Mouse (Mus musculus): ENCODE data around the gene Runx1. TPM values are rescaled to one million over a fixed set of nuclear protein-coding genes. Genes with fewer than 3 reads are reported as not detected.

The Runx1 gene
- polyA plus RNA-seq, 1 experiment from 2014 or later, result 4.9 TPM

DNA sequence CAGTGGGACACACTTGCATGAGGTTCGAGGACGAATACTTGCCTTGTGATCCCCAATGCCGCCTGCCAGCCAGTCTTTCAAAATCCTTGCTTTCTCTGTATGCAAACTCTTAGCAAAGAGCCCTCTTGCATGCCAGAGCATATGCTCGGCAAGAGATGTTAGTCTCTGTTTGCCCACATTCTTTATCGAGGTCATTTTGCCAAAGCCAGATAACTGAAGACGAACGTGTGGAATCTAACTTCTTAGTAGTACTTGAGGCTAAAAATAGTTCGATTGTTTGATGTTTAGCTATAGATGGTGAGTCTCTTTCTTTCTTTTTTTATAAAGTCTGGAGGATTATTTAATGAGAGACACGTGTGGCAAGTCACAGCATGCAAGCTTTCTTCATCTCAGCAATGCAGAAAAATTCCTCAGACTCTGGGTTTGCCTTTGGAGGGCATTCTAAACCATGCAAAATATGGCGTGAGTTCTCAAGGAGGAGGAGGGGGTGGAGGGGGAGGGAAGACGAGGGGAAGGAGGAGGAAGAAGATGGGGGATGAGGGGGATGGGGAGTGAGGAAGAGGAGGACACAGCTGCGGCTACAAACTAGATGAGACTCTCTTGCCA, 81.7 kb downstream of the Runx1 start:
- H3K27me3 ChIP-seq, result no peaks in the 10 kb centered on the region; the same call in 1 of the 2 replicates
- H3K9me3 ChIP-seq, result no peaks in the 10 kb centered on the region
- no peak overlapping the region for H3K4me3 ChIP-seq (replicated peaks)
- WGBS, result 62% methylated on average over 12 of the region's 12 CpGs
- ATAC-seq (ENCODE audit: insufficient number of reproducible peaks, insufficient read depth, low FRiP score, low TSS enrichment, low read depth), result no peak
- H3K36me3 ChIP-seq, result no peaks in the 10 kb centered on the region
- no peak overlapping the region for H3K4me2 ChIP-seq
- H3K4me1 ChIP-seq (replicated peaks), result peaks cover 24% of the 10 kb centered on the region
- H3K27ac ChIP-seq, result 0 out of 2 replicates have a peak overlapping the region, but pooled peaks have one; percentile 42
- no peak overlapping the region for H3K9ac ChIP-seq (replicated peaks)

DNA sequence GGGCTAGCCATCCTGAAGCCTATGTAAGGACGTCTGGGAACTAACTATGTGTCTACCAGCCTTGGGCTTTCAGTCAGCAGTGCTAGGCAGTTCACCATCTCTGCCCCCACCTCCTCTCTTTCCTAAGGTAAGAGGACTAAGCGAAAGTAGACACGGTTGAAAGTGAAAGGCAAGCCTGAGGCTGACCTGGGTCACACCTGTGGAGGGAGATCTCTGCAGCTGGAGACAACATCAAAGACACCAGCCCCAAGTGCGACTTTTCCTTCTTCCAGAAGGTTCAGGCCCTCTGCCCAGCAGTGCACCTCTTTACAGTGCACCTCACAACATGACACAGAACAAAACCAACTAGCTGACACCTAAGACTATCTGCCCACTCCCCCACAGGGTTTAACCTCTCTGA, 82.2 kb downstream of the Runx1 start:
- H3K27ac ChIP-seq, result 0 out of 2 replicates have a peak overlapping the region, but pooled peaks have one; percentile 42
- no peaks in the 10 kb centered on the region; the same call in 1 of the 2 replicates for H3K27me3 ChIP-seq
- H3K9ac ChIP-seq (replicated peaks), result no peak overlapping the region
- no peaks in the 10 kb centered on the region for H3K9me3 ChIP-seq
- peaks cover 29% of the 10 kb centered on the region for H3K4me1 ChIP-seq (replicated peaks)
- no peaks in the 10 kb centered on the region for H3K36me3 ChIP-seq
- no peak for ATAC-seq (ENCODE audit: insufficient number of reproducible peaks, insufficient read depth, low FRiP score, low TSS enrichment, low read depth)
- H3K4me2 ChIP-seq, result no peak overlapping the region
- no peak overlapping the region for H3K4me3 ChIP-seq (replicated peaks)
- 68% methylated on average over 4 of the region's 4 CpGs for WGBS

DNA sequence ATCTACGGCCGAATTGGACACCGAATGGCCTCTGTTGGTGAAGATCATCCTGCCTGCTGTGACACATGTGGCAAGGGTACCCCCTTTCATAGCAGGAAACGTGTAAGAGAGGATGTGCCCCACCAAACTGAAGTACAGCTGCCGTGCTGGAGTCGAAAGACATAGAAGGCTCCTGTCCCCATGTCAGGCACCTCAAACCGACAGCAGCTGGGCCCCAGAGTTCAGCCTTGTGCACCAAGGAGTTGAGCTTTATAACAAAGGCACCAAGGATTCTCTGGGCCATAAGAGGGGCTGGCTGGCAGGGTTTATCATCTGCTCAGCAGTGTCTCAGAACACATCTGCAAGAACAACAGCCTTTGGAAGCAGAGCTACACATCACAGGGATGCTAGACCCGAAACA, 84.6 kb downstream of the Runx1 start:
- peaks cover 6% of the 10 kb centered on the region; the same call in 1 of the 2 replicates for H3K27me3 ChIP-seq
- no peaks in the 10 kb centered on the region for H3K36me3 ChIP-seq
- H3K9me3 ChIP-seq, result no peaks in the 10 kb centered on the region
- no peak overlapping the region for H3K4me3 ChIP-seq (replicated peaks)
- no peak overlapping the region for H3K9ac ChIP-seq (replicated peaks)
- ATAC-seq (ENCODE audit: insufficient number of reproducible peaks, insufficient read depth, low FRiP score, low TSS enrichment, low read depth), result no peak
- H3K4me1 ChIP-seq (replicated peaks), result peaks cover 44% of the 10 kb centered on the region
- 89% methylated on average over 8 of the region's 8 CpGs for WGBS
- no peak overlapping the region for H3K4me2 ChIP-seq
- no peak overlapping the region for H3K27ac ChIP-seq

DNA sequence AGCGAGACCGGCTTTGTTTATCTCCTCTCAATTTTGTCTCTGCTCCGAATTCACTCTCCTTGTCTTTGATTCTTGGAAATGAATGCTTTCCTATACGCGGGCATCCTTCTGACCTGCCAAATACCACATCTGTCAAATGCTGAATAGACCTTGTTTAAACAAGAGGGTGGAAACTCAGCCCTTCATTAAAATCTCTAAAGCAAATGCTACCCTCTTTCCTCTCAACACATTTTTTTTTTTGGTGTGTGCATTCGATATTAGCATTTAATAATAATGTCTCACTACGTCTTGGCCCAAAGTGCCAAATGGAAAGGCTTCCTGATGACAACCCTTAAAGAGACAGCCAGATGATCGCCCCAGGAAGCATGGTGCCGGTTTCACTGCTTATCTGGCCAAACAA, 85.4 kb downstream of the Runx1 start:
- H3K4me1 ChIP-seq (replicated peaks), result peaks cover 41% of the 10 kb centered on the region
- 68% methylated on average over 9 of the region's 9 CpGs for WGBS

DNA sequence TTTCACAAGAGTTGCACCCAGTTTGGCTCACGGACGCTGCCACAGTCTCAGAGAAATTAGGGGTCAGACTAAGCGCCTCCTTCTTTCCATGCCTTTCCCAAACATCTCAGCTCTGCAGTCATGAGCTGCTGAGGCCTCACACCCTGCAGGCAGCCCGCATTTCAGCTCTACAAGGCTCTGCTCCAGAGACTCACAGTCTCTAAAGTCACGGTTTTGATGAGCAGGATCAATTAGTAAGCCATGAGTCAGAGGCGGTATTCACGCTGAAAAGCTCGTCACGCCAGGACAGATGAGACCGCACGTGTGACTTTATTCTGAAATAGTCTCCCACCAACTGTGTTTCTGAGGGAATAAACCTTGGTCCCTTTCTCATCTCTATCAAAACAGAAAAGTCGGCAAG, 86.0 kb downstream of the Runx1 start:
- H3K27ac ChIP-seq, result no peak overlapping the region
- peaks cover 36% of the 10 kb centered on the region for H3K4me1 ChIP-seq (replicated peaks)
- no peaks in the 10 kb centered on the region for H3K9me3 ChIP-seq
- peaks cover 12% of the 10 kb centered on the region; the same call in 1 of the 2 replicates for H3K27me3 ChIP-seq
- no peak overlapping the region for H3K4me2 ChIP-seq
- no peak overlapping the region for H3K4me3 ChIP-seq (replicated peaks)
- no peak for ATAC-seq (ENCODE audit: insufficient number of reproducible peaks, insufficient read depth, low FRiP score, low TSS enrichment, low read depth)
- WGBS, result 49% methylated on average over 12 of the region's 12 CpGs
- no peak overlapping the region for H3K9ac ChIP-seq (replicated peaks)
- no peaks in the 10 kb centered on the region for H3K36me3 ChIP-seq

More for the DNA sequence above, 85.4 kb downstream of the Runx1 start:
- Histone ChIP-seq H3K4me3 (replicated peaks) (no peak overlapping the region), H3K27ac (no peak overlapping the region), H3K9ac (replicated peaks) (no peak overlapping the region), H3K9me3 (no peaks in the 10 kb centered on the region), H3K36me3 (no peaks in the 10 kb centered on the region), H3K4me2 (no peak overlapping the region), H3K27me3 (peaks cover 11% of the 10 kb centered on the region; the same call in 1 of the 2 replicates)
- no peak for ATAC-seq (ENCODE audit: insufficient number of reproducible peaks, insufficient read depth, low FRiP score, low TSS enrichment, low read depth)

DNA sequence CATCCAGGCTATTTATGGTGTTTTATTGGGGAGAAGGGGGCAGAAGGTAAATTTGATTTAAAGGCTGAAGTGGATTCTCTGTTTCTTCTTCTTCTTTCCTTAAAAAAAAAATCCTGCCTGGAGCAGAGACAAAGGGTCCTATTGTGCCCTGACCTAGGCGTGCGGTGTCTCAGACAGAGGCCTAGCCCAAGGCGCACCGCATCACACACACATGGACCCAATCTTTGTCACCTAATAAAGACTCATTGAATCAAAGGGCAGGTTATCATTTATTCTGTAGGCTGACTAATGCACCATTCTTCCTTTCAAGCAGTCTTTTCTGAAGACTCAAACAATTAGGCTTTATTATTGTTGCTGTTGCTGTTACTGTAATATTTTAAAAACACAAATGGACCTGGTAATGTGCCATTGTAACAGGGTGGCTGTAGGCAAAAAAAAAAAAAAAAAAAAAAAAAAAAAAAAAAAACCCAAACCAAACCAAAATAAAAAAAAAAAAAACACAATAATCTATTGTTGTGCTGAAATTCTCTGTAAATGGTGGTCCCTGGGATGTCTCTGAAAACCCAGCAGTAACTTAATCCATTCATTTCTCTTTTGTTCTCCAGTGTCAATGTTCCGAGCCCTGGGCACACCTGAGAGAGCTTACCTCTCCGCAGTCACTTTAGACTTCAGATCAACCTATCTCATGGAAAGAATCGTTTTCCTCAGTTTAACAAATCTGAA, 86.7 kb downstream of the Runx1 start:
- 43% methylated on average over 7 of the region's 7 CpGs for WGBS
- H3K27ac ChIP-seq, result 0 out of 2 replicates have a peak overlapping the region, but pooled peaks have one; percentile 46
- no peak overlapping the region for H3K4me3 ChIP-seq (replicated peaks)
- no peak for ATAC-seq (ENCODE audit: insufficient number of reproducible peaks, insufficient read depth, low FRiP score, low TSS enrichment, low read depth)
- no peaks in the 10 kb centered on the region for H3K36me3 ChIP-seq
- H3K9me3 ChIP-seq, result no peaks in the 10 kb centered on the region
- H3K4me2 ChIP-seq, result no peak overlapping the region; the same call in 1 of the 2 replicates
- H3K27me3 ChIP-seq, result peaks cover 15% of the 10 kb centered on the region; the same call in 1 of the 2 replicates
- H3K9ac ChIP-seq (replicated peaks), result no peak overlapping the region
- H3K4me1 ChIP-seq (replicated peaks), result peaks cover 28% of the 10 kb centered on the region

DNA sequence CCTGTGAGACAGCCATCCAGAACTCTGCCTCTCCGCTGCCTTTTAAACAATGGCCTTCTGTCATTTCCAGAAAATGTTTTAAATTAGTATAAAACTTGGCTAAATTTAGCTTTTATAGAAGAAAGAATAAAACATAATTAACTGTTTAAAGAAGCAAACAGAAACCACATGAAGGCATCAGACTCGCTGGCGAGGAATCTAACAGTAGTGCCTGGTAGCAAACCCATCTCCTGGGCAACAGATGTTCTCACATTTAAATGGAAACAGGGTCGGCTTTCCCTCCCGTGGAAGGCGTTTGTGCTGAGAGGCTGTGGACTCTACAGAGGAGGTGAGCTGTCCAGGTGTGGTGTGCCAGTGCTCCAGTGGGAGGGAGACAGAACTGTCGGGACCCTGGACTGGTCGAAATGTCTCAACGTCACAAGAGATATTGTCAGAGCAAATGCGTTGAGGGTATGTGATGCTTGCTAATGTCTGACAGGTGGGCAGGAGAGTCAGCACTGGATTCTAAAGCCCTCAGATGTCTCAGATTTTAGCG, 87.4 kb downstream of the Runx1 start:
- no peak overlapping the region for H3K4me3 ChIP-seq (replicated peaks)
- peak overlapping the region; percentile 29 for H3K4me2 ChIP-seq
- H3K36me3 ChIP-seq, result no peaks in the 10 kb centered on the region
- ATAC-seq (ENCODE audit: insufficient number of reproducible peaks, insufficient read depth, low FRiP score, low TSS enrichment, low read depth), result peak; percentile 78; the same call in 1 of the 2 replicates
- H3K27me3 ChIP-seq, result peaks cover 15% of the 10 kb centered on the region; the same call in 1 of the 2 replicates
- H3K9ac ChIP-seq (replicated peaks), result no peak overlapping the region
- peaks cover 21% of the 10 kb centered on the region for H3K4me1 ChIP-seq (replicated peaks)
- WGBS, result 29% methylated on average over 11 of the region's 11 CpGs
- H3K9me3 ChIP-seq, result no peaks in the 10 kb centered on the region
- peak overlapping the region; percentile 46; the same call in 1 of the 2 replicates for H3K27ac ChIP-seq

DNA sequence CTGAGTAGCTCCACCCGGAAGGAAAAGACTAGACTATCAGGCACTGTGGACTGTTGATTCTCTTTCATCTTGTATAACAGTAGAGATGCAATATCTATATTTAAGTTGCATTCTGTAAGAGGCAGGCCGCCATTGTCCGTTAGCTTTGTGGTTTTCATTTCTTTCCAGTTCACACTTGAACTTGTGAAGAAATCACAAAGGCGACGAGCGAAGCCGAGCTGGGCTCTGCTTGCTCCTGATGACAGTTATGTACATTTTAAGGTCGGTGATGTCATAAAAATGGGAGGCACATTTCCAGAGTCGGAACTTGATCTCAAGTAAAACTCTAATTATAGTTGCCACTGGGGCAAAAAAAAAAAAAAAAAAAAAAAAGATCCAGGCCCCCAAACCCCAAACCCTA, 99.1 kb downstream of the Runx1 start:
- Histone ChIP-seq H3K4me2 (no peak overlapping the region), H3K27me3 (peaks cover 19% of the 10 kb centered on the region; the same call in 1 of the 2 replicates), H3K4me3 (replicated peaks) (no peak overlapping the region), H3K36me3 (no peaks in the 10 kb centered on the region), H3K9ac (replicated peaks) (no peak overlapping the region), H3K4me1 (replicated peaks) (no peaks in the 10 kb centered on the region), H3K27ac (no peak overlapping the region), H3K9me3 (no peaks in the 10 kb centered on the region)
- WGBS, result 84% methylated on average over 9 of the region's 9 CpGs
- no peak for ATAC-seq (ENCODE audit: insufficient number of reproducible peaks, insufficient read depth, low FRiP score, low TSS enrichment, low read depth)

DNA sequence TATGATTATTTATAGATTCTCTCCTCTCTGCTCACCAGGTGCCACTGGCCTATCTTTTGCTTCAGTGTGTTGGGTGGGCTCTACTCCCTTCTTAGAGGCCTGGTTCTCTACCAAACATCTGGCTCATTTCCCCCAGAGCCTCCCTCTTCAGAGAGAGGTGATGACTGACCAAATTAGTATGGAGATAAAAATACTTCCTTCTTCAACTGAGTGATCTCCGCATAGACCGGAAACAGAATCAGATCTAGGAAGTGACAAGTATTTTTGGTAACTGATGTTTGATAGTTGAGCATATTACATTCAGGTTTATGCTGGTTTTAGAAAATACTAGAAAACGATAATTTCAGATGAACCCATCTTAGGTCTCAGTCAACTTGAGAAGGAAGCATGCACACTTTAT, 101.4 kb downstream of the Runx1 start:
- no peak overlapping the region for H3K27ac ChIP-seq
- no peak overlapping the region for H3K4me3 ChIP-seq (replicated peaks)
- no peak overlapping the region for H3K4me2 ChIP-seq
- H3K36me3 ChIP-seq, result no peaks in the 10 kb centered on the region
- 82% methylated on average over 3 of the region's 3 CpGs for WGBS
- H3K27me3 ChIP-seq, result peaks cover 22% of the 10 kb centered on the region; the same call in 1 of the 2 replicates
- peaks cover 17% of the 10 kb centered on the region for H3K4me1 ChIP-seq (replicated peaks)
- H3K9me3 ChIP-seq, result no peaks in the 10 kb centered on the region
- no peak for ATAC-seq (ENCODE audit: insufficient number of reproducible peaks, insufficient read depth, low FRiP score, low TSS enrichment, low read depth)
- no peak overlapping the region for H3K9ac ChIP-seq (replicated peaks)

DNA sequence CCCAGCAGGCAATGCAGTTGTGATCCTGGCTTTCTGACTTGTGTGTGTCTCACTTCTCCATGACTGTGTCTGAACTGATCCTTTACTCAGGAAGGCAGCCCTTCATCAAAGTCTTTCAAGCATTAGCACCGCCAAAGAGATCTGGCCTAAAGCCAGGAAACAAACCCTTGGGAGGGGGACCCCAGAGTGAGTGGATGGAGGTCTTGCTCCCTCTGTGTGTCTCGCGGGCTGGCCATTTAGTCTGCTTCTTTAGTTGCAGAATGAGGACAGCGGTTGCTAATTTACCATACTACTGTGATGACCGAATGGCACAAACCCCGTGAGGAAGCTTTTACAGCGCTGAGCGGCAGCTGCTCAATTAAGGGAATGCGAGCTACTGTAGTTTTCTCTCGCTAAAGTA, 105.3 kb downstream of the Runx1 start:
- Histone ChIP-seq H3K27me3 (peaks cover 39% of the 10 kb centered on the region), H3K9ac (replicated peaks) (no peak overlapping the region), H3K36me3 (no peaks in the 10 kb centered on the region), H3K4me2 (no peak overlapping the region), H3K27ac (no peak overlapping the region), H3K9me3 (no peaks in the 10 kb centered on the region), H3K4me1 (replicated peaks) (peaks cover 21% of the 10 kb centered on the region), H3K4me3 (replicated peaks) (no peak overlapping the region)
- 49% methylated on average over 10 of the region's 10 CpGs for WGBS
- no peak for ATAC-seq (ENCODE audit: insufficient number of reproducible peaks, insufficient read depth, low FRiP score, low TSS enrichment, low read depth)

DNA sequence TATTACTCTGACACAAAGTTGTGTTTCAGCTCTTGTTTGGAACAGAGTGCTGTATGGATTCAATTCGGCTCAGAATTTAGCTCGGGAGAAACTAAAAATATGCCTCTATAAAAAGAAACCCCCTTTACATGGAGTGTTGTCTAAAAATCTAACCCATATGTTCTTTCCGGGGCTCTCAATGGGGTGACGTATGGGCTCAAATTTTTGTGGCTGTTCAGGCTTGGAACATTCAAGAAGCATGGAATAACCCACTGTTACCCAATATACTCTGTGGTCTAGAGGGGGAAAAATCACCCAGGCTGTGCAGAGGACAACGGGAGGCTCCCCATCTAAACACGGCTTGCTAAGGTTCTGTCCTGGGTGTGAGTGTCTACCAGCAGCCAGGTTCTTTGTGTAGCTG, 106.2 kb downstream of the Runx1 start:
- Histone ChIP-seq H3K4me1 (replicated peaks) (peaks cover 21% of the 10 kb centered on the region), H3K27ac (no peak overlapping the region), H3K36me3 (no peaks in the 10 kb centered on the region), H3K4me3 (replicated peaks) (no peak overlapping the region), H3K4me2 (no peak overlapping the region), H3K9ac (replicated peaks) (no peak overlapping the region), H3K9me3 (no peaks in the 10 kb centered on the region), H3K27me3 (peaks cover 46% of the 10 kb centered on the region)
- no peak for ATAC-seq (ENCODE audit: insufficient number of reproducible peaks, insufficient read depth, low FRiP score, low TSS enrichment, low read depth)
- WGBS, result 61% methylated on average over 6 of the region's 6 CpGs

Measured in limb, embryonic 12.5 days (tissue).